Mouse (Mus musculus): ENCODE results near the gene Zfp706. TPM values are rescaled to one million over a fixed set of nuclear protein-coding genes. Genes with fewer than 3 reads are reported as not detected.
A peak's percentile ranks its signal among the peaks of the same experiment; 100 is the strongest.
"Not testable (repeated sequence)": the region's sequence is repeated elsewhere in the genome, so short reads cannot be mapped to it uniquely, and the experiment has no call there.

Zfp706 gene
- polyA plus RNA-seq, 1 experiment = 184 TPM

DNA sequence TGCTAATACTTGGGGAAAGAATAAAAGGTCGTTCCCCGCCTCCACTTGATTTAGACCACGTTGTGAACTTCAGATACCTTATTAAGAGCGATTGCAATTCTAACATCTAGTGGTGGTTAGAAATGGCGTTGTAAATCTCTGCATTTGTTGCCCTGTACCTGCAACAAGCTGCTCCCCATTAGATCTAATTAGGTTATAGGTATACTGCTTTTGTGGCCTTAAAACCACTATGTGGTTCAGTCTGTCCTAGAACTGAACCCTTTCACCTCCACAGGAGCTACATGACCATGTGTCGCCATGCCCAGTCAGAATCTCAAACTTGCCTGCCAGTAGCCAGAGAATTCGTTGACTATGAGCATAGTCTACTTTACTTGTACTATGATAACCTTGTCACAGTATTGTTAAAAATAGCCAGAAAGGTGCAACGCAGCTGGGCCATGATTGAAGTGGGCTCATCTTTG lies 416 bp upstream of the Zfp706 start:
- Histone ChIP-seq H3K79me2 (ENCODE audit: control insufficient read depth, insufficient read depth) (peaks cover 50% of the 10 kb centered on the region), H3ac (ENCODE audit: control insufficient read depth, insufficient read length, low read depth) (peak overlapping the region; percentile 88), H3K79me3 (ENCODE audit: low read depth) (peaks cover 37% of the 10 kb centered on the region), H3K27me3 (ENCODE audit: control insufficient read depth, insufficient read depth, insufficient read length) (no peaks in the 10 kb centered on the region), H3K36me3 (ENCODE audit: control insufficient read depth, insufficient read depth) (peaks cover 27% of the 10 kb centered on the region), H3K4me3 (ENCODE audit: insufficient read depth, poor library complexity, severe bottlenecking) (peak overlapping the region; percentile 69)
- no peak for TF ChIP-seq MYOD1 (IDR thresholded peaks at IDR 0.05; ENCODE audit: control insufficient read depth, insufficient read length, low read depth)
- no peak for TF ChIP-seq CEBPB (IDR thresholded peaks at IDR 0.05; ENCODE audit: low read depth)
- TF ChIP-seq MYOG (IDR thresholded peaks at IDR 0.05; ENCODE audit: control insufficient read depth, extremely low read depth, insufficient read length) = no peak
- TF ChIP-seq CTCF (IDR thresholded peaks at IDR 0.05; ENCODE audit: control insufficient read depth, insufficient read depth, insufficient read length) = no peak
- no peak for TF ChIP-seq USF1 (IDR thresholded peaks at IDR 0.05; ENCODE audit: low read depth)
- no peak for TF ChIP-seq FOSL1 (IDR thresholded peaks at IDR 0.05; ENCODE audit: insufficient read depth, low read length, poor library complexity, severe bottlenecking)
- TF ChIP-seq MAX (IDR thresholded peaks at IDR 0.05) = no peak

DNA sequence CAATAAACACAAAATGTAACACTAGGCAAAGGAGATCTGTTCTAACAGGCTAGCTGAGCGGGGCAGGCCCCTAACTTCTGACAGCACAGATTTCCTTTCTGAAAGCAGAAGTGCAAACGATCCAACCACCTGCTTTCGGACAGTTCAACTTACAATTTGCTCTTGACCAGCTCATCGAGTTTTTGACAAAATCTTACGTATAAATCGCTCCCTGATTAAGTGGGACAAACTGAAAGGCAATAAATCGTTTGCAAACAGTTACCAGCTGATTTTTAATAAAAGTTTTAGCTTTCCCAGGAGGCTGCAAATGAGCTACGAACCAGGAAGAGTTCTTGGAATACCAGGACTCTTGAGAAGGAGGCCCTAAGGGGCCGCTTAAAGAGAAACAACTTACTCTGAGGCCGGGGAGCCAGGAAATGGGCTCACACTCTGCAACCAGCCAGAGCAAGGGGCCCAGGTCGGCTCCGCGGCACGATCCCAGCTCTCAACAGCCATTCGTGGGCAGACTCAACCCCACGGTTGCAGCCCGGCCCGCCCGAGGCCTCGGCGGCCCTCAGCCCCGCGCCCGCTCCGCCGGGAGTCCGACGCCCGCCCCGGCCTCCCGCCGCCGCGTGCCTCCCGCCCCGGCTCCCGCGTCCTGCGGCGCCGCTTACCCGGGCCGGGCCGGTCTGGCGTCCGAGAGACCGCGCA lies 953 bp downstream of the Zfp706 start:
- peak overlapping the region; percentile 69 for H3K4me3 ChIP-seq (ENCODE audit: insufficient read depth, poor library complexity, severe bottlenecking)
- H3ac ChIP-seq (ENCODE audit: control insufficient read depth, insufficient read length, low read depth) = peak overlapping the region; percentile 99
- no peak for TF ChIP-seq USF1 (IDR thresholded peaks at IDR 0.05; ENCODE audit: low read depth)
- no peak for TF ChIP-seq FOSL1 (IDR thresholded peaks at IDR 0.05; ENCODE audit: insufficient read depth, low read length, poor library complexity, severe bottlenecking)
- no peak for TF ChIP-seq CTCF (IDR thresholded peaks at IDR 0.05; ENCODE audit: control insufficient read depth, insufficient read depth, insufficient read length)
- no peak for TF ChIP-seq MAX (IDR thresholded peaks at IDR 0.05)
- no peak for TF ChIP-seq CEBPB (IDR thresholded peaks at IDR 0.05; ENCODE audit: low read depth)
- no peak for TF ChIP-seq MYOG (IDR thresholded peaks at IDR 0.05; ENCODE audit: control insufficient read depth, extremely low read depth, insufficient read length)
- no peak for TF ChIP-seq MYOD1 (IDR thresholded peaks at IDR 0.05; ENCODE audit: control insufficient read depth, insufficient read length, low read depth)
- H3K79me3 ChIP-seq (ENCODE audit: low read depth) = peaks cover 51% of the 10 kb centered on the region
- H3K27me3 ChIP-seq (ENCODE audit: control insufficient read depth, insufficient read depth, insufficient read length) = no peaks in the 10 kb centered on the region
- H3K36me3 ChIP-seq (ENCODE audit: control insufficient read depth, insufficient read depth) = peaks cover 41% of the 10 kb centered on the region
- H3K79me2 ChIP-seq (ENCODE audit: control insufficient read depth, insufficient read depth) = peaks cover 64% of the 10 kb centered on the region

DNA sequence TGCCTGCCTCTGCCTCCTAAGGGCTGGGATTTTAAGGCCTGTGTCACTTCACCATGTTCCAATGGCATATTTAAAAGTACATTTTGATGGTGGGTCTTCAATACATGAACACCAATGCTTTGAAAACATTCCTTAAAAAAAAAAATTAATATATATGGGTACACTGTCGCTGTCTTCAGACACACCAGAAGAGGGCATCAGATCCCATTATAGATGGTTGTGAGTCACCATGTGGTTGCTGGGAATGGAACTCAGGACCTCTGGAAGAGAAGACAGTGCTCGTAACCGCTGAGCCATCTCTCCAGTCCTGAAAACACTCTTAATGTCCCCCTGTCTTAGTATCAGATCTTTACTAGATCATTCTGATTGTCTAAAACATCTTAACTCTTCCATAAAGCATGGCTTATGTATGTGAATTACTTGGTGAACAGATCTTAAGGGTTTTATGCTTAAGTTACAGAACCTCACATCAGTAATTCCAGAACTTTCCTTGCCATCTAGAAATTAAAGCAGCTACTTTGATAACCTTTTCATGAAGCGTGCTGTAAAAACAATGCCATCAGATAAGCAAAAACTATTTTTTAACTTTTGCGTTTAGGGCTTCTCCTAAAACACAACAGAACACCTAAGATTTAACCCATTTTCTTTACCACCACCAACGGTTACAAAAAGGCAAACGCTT lies 1.6 kb downstream of the Zfp706 start:
- peak overlapping the region; percentile 99 for H3ac ChIP-seq (ENCODE audit: control insufficient read depth, insufficient read length, low read depth)
- TF ChIP-seq CEBPB (IDR thresholded peaks at IDR 0.05; ENCODE audit: low read depth) (no peak), MYOG (IDR thresholded peaks at IDR 0.05; ENCODE audit: control insufficient read depth, extremely low read depth, insufficient read length) (no peak), FOSL1 (IDR thresholded peaks at IDR 0.05; ENCODE audit: insufficient read depth, low read length, poor library complexity, severe bottlenecking) (no peak), MYOD1 (IDR thresholded peaks at IDR 0.05; ENCODE audit: control insufficient read depth, insufficient read length, low read depth) (no peak), MAX (IDR thresholded peaks at IDR 0.05) (no peak), CTCF (IDR thresholded peaks at IDR 0.05; ENCODE audit: control insufficient read depth, insufficient read depth, insufficient read length) (no peak), USF1 (IDR thresholded peaks at IDR 0.05; ENCODE audit: low read depth) (no peak)
- no peaks in the 10 kb centered on the region for H3K27me3 ChIP-seq (ENCODE audit: control insufficient read depth, insufficient read depth, insufficient read length)
- peaks cover 51% of the 10 kb centered on the region for H3K79me3 ChIP-seq (ENCODE audit: low read depth)
- peaks cover 67% of the 10 kb centered on the region for H3K79me2 ChIP-seq (ENCODE audit: control insufficient read depth, insufficient read depth)
- H3K4me3 ChIP-seq (ENCODE audit: insufficient read depth, poor library complexity, severe bottlenecking) = peak overlapping the region; percentile 69
- peaks cover 46% of the 10 kb centered on the region for H3K36me3 ChIP-seq (ENCODE audit: control insufficient read depth, insufficient read depth)

DNA sequence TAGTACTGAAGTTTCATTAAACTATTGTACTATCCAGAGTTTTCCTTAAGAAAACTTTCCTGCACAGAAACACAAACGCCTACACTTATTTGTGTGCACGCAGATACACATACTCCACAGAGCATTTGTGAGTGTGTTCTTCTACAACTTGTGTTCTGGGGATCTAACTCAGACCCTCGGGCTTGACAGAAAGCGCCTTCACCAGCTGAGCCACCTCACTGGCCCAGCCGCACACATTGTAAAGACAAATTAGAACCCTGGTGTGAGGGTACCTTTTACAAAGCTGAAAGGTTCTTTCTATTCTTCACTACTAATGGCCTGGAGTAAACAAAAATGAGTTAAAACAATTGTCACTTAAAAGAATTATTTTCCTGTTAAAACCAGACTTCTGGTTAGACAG lies 2.7 kb downstream of the Zfp706 start:
- H3K79me3 ChIP-seq (ENCODE audit: low read depth) = peaks cover 53% of the 10 kb centered on the region
- H3ac ChIP-seq (ENCODE audit: control insufficient read depth, insufficient read length, low read depth) = no peak overlapping the region
- H3K36me3 ChIP-seq (ENCODE audit: control insufficient read depth, insufficient read depth) = peaks cover 57% of the 10 kb centered on the region
- TF ChIP-seq MAX (IDR thresholded peaks at IDR 0.05) (no peak), USF1 (IDR thresholded peaks at IDR 0.05; ENCODE audit: low read depth) (no peak), MYOG (IDR thresholded peaks at IDR 0.05; ENCODE audit: control insufficient read depth, extremely low read depth, insufficient read length) (no peak), FOSL1 (IDR thresholded peaks at IDR 0.05; ENCODE audit: insufficient read depth, low read length, poor library complexity, severe bottlenecking) (no peak), CTCF (IDR thresholded peaks at IDR 0.05; ENCODE audit: control insufficient read depth, insufficient read depth, insufficient read length) (no peak)
- H3K4me3 ChIP-seq (ENCODE audit: insufficient read depth, poor library complexity, severe bottlenecking) = no peak overlapping the region
- peaks cover 78% of the 10 kb centered on the region for H3K79me2 ChIP-seq (ENCODE audit: control insufficient read depth, insufficient read depth)
- no peaks in the 10 kb centered on the region for H3K27me3 ChIP-seq (ENCODE audit: control insufficient read depth, insufficient read depth, insufficient read length)

DNA sequence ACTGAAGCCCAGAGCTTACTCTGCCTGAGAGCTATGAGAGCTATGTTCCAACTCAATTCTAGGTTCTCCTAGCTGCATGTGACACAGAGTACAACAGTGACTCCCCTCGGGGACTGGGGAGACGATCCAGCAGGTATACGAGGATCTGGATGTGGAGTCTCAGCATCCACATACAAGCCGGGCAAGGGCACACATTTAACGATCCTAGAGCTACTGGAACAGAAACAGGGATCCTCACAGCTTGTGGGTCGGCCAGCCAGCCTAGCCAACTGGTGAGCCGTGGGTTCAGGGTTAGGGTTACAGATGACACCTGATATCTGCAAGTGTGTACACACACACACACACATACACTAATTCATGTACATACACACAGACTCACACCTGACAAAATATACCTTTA lies 5.3 kb downstream of the Zfp706 start:
- TF ChIP-seq MYOG (IDR thresholded peaks at IDR 0.05; ENCODE audit: control insufficient read depth, extremely low read depth, insufficient read length) (no peak), USF1 (IDR thresholded peaks at IDR 0.05; ENCODE audit: low read depth) (no peak), MYOD1 (IDR thresholded peaks at IDR 0.05; ENCODE audit: control insufficient read depth, insufficient read length, low read depth) (no peak), CTCF (IDR thresholded peaks at IDR 0.05; ENCODE audit: control insufficient read depth, insufficient read depth, insufficient read length) (no peak), MAX (IDR thresholded peaks at IDR 0.05) (no peak), CEBPB (IDR thresholded peaks at IDR 0.05; ENCODE audit: low read depth) (no peak), FOSL1 (IDR thresholded peaks at IDR 0.05; ENCODE audit: insufficient read depth, low read length, poor library complexity, severe bottlenecking) (no peak)
- H3K27me3 ChIP-seq (ENCODE audit: control insufficient read depth, insufficient read depth, insufficient read length) = no peaks in the 10 kb centered on the region
- peaks cover 83% of the 10 kb centered on the region for H3K36me3 ChIP-seq (ENCODE audit: control insufficient read depth, insufficient read depth)
- peaks cover 69% of the 10 kb centered on the region for H3K79me3 ChIP-seq (ENCODE audit: low read depth)
- peaks cover 93% of the 10 kb centered on the region for H3K79me2 ChIP-seq (ENCODE audit: control insufficient read depth, insufficient read depth)
- no peak overlapping the region for H3ac ChIP-seq (ENCODE audit: control insufficient read depth, insufficient read length, low read depth)
- no peak overlapping the region for H3K4me3 ChIP-seq (ENCODE audit: insufficient read depth, poor library complexity, severe bottlenecking)

DNA sequence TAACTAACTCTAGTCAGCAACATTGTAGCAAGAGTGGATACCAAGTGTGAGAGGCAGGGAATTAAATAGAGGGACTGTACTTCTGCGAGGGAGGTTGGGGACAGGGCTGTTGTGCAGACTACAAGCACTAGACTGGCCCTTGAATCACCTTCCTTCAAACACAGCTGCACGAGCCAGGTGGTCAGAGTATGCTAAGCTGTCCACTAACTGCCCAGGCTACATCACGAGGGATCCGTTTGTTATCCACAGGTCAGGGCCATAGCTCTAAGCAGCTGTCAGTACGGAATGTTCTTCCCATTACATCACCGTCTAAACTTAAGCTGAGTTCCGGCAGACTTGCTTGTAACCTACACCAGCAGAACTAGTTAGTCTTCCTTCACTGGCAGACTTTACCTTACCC lies 8.0 kb downstream of the Zfp706 start:
- peaks cover 48% of the 10 kb centered on the region for H3K79me3 ChIP-seq (ENCODE audit: low read depth)
- H3K36me3 ChIP-seq (ENCODE audit: control insufficient read depth, insufficient read depth) = peaks cover 83% of the 10 kb centered on the region
- not testable (repeated sequence) for H3K27me3 ChIP-seq (ENCODE audit: control insufficient read depth, insufficient read depth, insufficient read length); H3K4me3 ChIP-seq (ENCODE audit: insufficient read depth, poor library complexity, severe bottlenecking); H3ac ChIP-seq (ENCODE audit: control insufficient read depth, insufficient read length, low read depth)
- H3K79me2 ChIP-seq (ENCODE audit: control insufficient read depth, insufficient read depth) = peaks cover 67% of the 10 kb centered on the region

All from C2C12 (cell line).